Mouse (Mus musculus) testis, adult 2 months (tissue): ENCODE results near the gene Aif1.

ENCODE experiments used
- CTCF ChIP-seq: fragments of 200-500 bp; IDR thresholded peaks from 2 replicates; pipeline ENCODE4 v1.5.1; 2012; ENCODE audit warnings: low read depth, mild to moderate bottlenecking, inconsistent platforms, low read length, moderate library complexity; ENCODE audit not compliant: control insufficient read depth, insufficient read depth, insufficient replicate concordance
- POLR2A ChIP-seq: fragments of 200-500 bp; IDR thresholded peaks from 2 replicates; pipeline ENCODE4 v1.6.1; 2012; ENCODE audit warnings: low read depth, mild to moderate bottlenecking, inconsistent platforms, low read length, moderate library complexity; ENCODE audit not compliant: control insufficient read depth

DNA sequence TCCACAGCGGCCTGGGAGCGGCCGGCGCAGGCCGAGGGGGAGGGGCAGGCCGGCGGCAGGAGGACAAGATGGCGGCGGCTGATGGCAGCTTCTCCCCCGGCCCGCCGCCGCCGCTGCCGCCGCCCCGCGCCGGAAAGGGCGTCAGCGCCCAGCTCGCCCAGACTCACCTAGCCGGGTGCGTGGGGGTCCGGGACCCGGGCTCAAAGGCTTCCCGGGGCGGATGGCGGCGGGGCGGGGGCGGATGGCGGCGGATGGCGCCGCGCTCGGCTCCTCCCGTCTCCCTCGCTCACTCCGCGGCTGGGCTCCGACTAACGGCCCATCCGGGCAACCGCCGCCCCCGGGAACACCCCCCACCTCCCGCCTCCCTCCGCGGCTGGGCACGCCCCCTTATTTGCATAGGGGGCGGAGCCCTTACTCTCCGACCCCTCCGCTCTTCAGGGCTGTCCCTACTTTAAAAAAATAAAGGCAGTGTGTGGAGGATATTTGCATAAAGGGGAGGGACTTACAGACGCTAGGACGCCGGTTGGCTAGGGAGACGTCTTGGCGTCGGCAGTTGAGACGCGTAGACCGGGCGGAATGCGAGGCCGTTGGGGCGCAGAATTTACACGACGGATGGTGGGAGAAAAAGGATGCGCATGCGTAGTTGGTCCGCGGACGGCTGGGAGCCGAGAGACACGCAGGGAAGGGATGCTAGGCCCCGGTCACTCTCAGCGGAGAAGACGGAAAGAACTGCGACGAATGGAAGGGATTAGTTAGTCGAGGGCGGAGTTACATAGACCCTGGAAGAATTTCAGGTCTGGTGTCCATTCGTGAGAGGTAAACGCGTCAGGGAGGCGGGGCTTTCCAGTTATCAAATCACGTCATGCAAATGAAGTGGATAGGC is 11.1 kb downstream of the Aif1 start, which contains the start of gene Prrc2a:
- TF ChIP-seq POLR2A (peak; percentile 88), CTCF (no peak)
